Mouse (Mus musculus): ENCODE data around the gene Zswim3. TPM values are rescaled to one million over a fixed set of nuclear protein-coding genes. Genes with fewer than 3 reads are reported as not detected.

The Zswim3 gene
- total RNA-seq, 1 experiment from 2014 or later, result 1.9 TPM

DNA sequence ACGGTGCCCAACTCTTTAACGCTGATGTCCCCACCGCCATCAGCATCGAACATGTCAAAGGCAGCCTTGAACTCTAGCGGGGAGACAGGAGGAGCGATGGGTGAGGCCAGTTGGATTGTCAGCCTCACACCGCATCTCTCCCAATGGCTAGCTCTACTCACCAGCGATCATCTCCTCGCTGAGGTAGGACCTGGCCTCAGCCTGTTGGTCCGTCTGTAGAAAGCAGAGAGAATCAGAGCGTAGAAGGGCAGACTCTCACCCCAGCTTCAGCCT is 26.9 kb upstream of the Zswim3 start:
- no peak for ATAC-seq (replicated peaks; ENCODE audit: insufficient number of reproducible peaks, low FRiP score, low TSS enrichment, poor library complexity, severe bottlenecking)

- ATAC-seq (replicated peaks; ENCODE audit: insufficient number of reproducible peaks, low FRiP score, low TSS enrichment, poor library complexity, severe bottlenecking), result no peak
Observed at GRCm38 (mm10) chr2:164778809-164779208, 26.1 kb upstream of the Zswim3 start.

GRCm38 (mm10) chr2:164779481-164780086 is 25.3 kb upstream of the Zswim3 start, which contains the start of gene Tnnc2:
Tnnc2 (minus strand) TSS chr2:164779967.
- ATAC-seq (replicated peaks; ENCODE audit: insufficient number of reproducible peaks, low FRiP score, low TSS enrichment, poor library complexity, severe bottlenecking), result no peak

DNA sequence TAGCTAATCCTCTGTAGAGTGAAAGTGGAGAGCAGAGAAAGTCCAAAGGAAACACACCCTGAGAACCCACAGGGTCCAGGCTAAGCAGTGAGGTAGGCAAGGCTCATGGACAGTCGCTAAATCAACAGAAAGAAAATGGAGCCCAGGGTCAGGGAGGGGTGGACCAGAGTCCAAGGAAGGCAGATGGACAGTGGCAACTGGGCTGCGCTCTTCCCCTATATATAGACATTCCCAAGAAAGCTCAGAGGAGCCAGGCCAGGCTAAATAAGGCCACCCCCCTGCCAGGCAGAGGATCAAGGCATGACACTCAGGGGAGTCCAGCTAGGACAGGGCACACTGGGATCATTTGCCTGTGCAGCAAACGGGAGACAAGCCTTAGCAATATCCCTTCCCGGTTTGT is 23.0 kb upstream of the Zswim3 start:
- ATAC-seq (replicated peaks; ENCODE audit: insufficient number of reproducible peaks, low FRiP score, low TSS enrichment, poor library complexity, severe bottlenecking), result no peak

GRCm38 (mm10) chr2:164783926-164784581 is 20.8 kb upstream of the Zswim3 start:
- ATAC-seq (replicated peaks; ENCODE audit: insufficient number of reproducible peaks, low FRiP score, low TSS enrichment, poor library complexity, severe bottlenecking), result no peak

DNA sequence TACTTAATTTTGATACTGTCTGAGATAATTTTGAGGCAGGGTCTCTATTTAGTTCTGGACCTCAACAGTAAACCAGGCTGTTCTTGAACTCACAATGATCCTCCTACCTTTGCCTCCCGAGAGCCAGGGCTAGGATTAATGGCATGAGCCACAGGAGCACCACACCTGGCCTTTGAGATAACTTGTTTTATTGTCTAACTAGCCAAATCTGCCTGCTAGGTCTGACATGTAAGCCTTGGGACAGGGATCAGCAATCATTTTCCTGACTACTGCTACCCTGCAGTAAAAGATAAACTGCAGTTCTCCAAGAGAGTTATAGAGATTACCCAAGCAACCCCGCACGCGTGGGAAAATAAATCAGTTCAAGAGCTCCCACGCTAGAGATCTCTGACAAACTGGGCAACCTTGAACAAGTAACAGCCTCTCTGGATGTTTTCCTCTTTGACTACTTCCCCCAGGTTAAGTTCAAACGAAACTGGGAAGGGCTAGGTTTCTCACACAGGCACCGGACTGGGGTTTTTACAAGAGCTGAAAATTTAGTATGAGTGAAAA is 20.0 kb upstream of the Zswim3 start:
- no peak for ATAC-seq (replicated peaks; ENCODE audit: insufficient number of reproducible peaks, low FRiP score, low TSS enrichment, poor library complexity, severe bottlenecking)

GRCm38 (mm10) chr2:164785481-164786387 is 19.2 kb upstream of the Zswim3 start, which contains the start of gene Snx21:
Snx21 (plus strand) TSS chr2:164785823.
- ATAC-seq (replicated peaks; ENCODE audit: insufficient number of reproducible peaks, low FRiP score, low TSS enrichment, poor library complexity, severe bottlenecking), result peak; percentile 27

- no peak for ATAC-seq (replicated peaks; ENCODE audit: insufficient number of reproducible peaks, low FRiP score, low TSS enrichment, poor library complexity, severe bottlenecking)
Observed at GRCm38 (mm10) chr2:164786388-164786885, 18.5 kb upstream of the Zswim3 start.

DNA sequence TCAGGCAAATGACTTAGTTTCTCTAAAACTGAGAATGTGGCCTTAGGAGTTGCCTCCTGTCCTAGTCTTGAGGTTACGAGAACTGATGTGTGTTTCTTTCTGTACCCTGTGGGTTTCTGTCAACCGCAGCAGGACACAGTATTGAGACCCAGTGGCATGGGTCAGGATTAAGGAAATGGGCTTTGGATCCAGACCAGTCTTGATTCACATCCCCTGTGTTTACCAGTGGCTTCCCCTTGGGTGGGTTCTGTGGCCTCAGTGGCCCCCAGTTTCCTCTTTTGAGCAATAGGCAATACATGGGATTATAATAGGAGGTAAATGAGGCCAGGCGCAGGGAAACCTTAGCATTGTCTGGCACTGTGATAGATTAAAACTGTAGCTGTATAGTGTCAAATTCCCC is 17.9 kb upstream of the Zswim3 start:
- ATAC-seq (replicated peaks; ENCODE audit: insufficient number of reproducible peaks, low FRiP score, low TSS enrichment, poor library complexity, severe bottlenecking), result peak; percentile 11; the same call in 1 of the 2 replicates

DNA sequence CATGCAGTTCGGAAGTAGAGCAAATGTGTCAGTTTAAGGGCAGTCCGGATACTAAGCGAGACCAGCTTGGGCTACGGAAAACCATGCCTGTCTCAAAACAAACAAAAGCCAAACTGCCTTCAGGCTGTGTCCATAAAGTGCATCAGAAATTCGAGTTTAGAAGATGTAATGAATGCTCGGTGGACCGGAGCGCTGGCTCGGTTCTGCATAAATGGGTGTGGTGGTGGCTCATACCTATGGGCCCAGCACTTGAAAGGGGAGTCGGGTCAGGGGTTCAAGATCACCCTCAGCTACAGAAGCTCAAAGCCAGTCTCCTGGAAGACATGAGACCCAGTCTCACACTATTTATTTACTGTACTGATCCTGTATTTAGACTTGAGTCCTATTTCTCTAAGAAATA is 17.1 kb upstream of the Zswim3 start:
- ATAC-seq (replicated peaks; ENCODE audit: insufficient number of reproducible peaks, low FRiP score, low TSS enrichment, poor library complexity, severe bottlenecking), result no peak

- no peak for ATAC-seq (replicated peaks; ENCODE audit: insufficient number of reproducible peaks, low FRiP score, low TSS enrichment, poor library complexity, severe bottlenecking)
Observed at GRCm38 (mm10) chr2:164788411-164788810, 16.5 kb upstream of the Zswim3 start.

- ATAC-seq (replicated peaks; ENCODE audit: insufficient number of reproducible peaks, low FRiP score, low TSS enrichment, poor library complexity, severe bottlenecking), result no peak
Observed at GRCm38 (mm10) chr2:164790451-164790850, 14.4 kb upstream of the Zswim3 start.

GRCm38 (mm10) chr2:164791841-164792261 is 13.0 kb upstream of the Zswim3 start:
- ATAC-seq (replicated peaks; ENCODE audit: insufficient number of reproducible peaks, low FRiP score, low TSS enrichment, poor library complexity, severe bottlenecking), result no peak

- no peak for ATAC-seq (replicated peaks; ENCODE audit: insufficient number of reproducible peaks, low FRiP score, low TSS enrichment, poor library complexity, severe bottlenecking)
Observed at GRCm38 (mm10) chr2:164792400-164793190, 12.3 kb upstream of the Zswim3 start.

GRCm38 (mm10) chr2:164793236-164793635 is 11.7 kb upstream of the Zswim3 start:
- ATAC-seq (replicated peaks; ENCODE audit: insufficient number of reproducible peaks, low FRiP score, low TSS enrichment, poor library complexity, severe bottlenecking), result no peak

GRCm38 (mm10) chr2:164793772-164794171 is 11.1 kb upstream of the Zswim3 start:
- no peak for ATAC-seq (replicated peaks; ENCODE audit: insufficient number of reproducible peaks, low FRiP score, low TSS enrichment, poor library complexity, severe bottlenecking)

- peak; percentile 58 for ATAC-seq (replicated peaks; ENCODE audit: insufficient number of reproducible peaks, low FRiP score, low TSS enrichment, poor library complexity, severe bottlenecking)
Observed at GRCm38 (mm10) chr2:164794293-164794692, 10.6 kb upstream of the Zswim3 start.

GRCm38 (mm10) chr2:164795868-164796267 is 9.0 kb upstream of the Zswim3 start:
- no peak for ATAC-seq (replicated peaks; ENCODE audit: insufficient number of reproducible peaks, low FRiP score, low TSS enrichment, poor library complexity, severe bottlenecking)

Measured in monocyte, adult 5-6 weeks (primary cell).